Mouse (Mus musculus): ENCODE data around the gene Gm28042. TPM values are rescaled to one million over a fixed set of nuclear protein-coding genes. Genes with fewer than 3 reads are reported as not detected.
A peak's percentile ranks its signal among the peaks of the same experiment; 100 is the strongest.

The Gm28042 gene
- polyA plus RNA-seq, 1 experiment from 2014 or later: 3.8 TPM

DNA sequence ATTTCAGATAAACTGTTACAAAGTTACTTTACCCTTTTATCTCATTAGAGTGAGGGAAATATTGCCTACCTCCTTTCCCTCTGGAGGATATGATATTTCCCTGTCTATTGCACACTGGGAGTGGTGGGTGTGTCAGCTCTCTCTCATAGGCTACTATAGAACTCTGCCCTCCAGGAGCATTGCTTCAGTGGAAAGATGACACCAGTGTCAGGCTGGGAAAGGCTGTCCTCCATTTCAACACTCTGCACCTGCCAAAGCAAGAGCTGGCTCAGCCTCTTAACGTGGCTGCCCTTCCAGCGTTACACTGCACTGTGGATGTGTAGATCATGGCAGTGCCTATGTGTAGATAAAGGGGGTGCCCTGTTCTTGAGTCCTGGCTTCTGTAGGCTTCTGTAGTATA, 34.9 kb upstream of the Gm28042 start:
- no peaks in the 10 kb centered on the region for H3K36me3 ChIP-seq (ENCODE audit: control insufficient read depth, insufficient read depth, low read length)
- no peak overlapping the region for H3K4me2 ChIP-seq (ENCODE audit: low read depth)
- 93% methylated on average over 2 of the region's 2 CpGs for WGBS
- H3K9ac ChIP-seq (ENCODE audit: low read length): no peak overlapping the region
- no peak overlapping the region for H3K4me3 ChIP-seq (ENCODE audit: low read depth, low read length)
- DNase-seq (ENCODE audit: low spot score): no peak
- H3K27ac ChIP-seq (ENCODE audit: low read depth, low read length): no peak overlapping the region
- no peak for ATAC-seq (ENCODE audit: insufficient read depth, low FRiP score, low TSS enrichment)
- no peaks in the 10 kb centered on the region for H3K9me3 ChIP-seq (ENCODE audit: control insufficient read depth, low read length)
- H3K4me1 ChIP-seq (ENCODE audit: control insufficient read depth, insufficient read depth, low read length): no peaks in the 10 kb centered on the region
- H3K27me3 ChIP-seq (ENCODE audit: control insufficient read depth, insufficient read depth, low read length): no peaks in the 10 kb centered on the region

DNA sequence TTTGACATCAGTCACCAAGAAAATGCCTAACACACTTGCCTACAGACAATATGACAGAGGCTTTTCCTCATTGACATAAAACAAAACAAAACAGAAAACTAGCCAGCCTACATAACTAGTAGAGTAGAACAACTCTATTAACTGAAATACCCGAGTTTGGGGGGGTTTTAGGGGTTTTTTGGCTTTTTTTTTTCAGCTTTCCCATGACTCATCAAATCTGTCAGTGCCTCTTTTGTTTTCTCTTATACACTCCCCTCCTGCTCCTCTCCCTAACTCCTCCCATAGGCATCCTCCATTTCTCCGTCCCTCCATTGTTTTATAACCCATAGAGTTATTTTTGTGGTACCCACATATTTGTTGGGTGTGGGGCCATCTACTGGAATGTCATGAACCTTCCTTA, 33.8 kb upstream of the Gm28042 start:
- no peaks in the 10 kb centered on the region for H3K36me3 ChIP-seq (ENCODE audit: control insufficient read depth, insufficient read depth, low read length)
- 60% methylated on average over 2 of the region's 2 CpGs for whole genome bisulfite sequencing
- H3K27me3 ChIP-seq (ENCODE audit: control insufficient read depth, insufficient read depth, low read length): no peaks in the 10 kb centered on the region
- ATAC-seq (ENCODE audit: insufficient read depth, low FRiP score, low TSS enrichment) (no peak), DNase-seq (ENCODE audit: low spot score) (no peak)
- H3K4me2 ChIP-seq (ENCODE audit: low read depth): no peak overlapping the region
- H3K4me1 ChIP-seq (ENCODE audit: control insufficient read depth, insufficient read depth, low read length): no peaks in the 10 kb centered on the region
- no peak overlapping the region for H3K9ac ChIP-seq (ENCODE audit: low read length)
- no peak overlapping the region for H3K27ac ChIP-seq (ENCODE audit: low read depth, low read length)
- H3K4me3 ChIP-seq (ENCODE audit: low read depth, low read length): no peak overlapping the region
- H3K9me3 ChIP-seq (ENCODE audit: control insufficient read depth, low read length): no peaks in the 10 kb centered on the region

- WGBS: 91% methylated on average over 6 of the region's 6 CpGs
- no peak overlapping the region for H3K9ac ChIP-seq (ENCODE audit: low read length)
- no peaks in the 10 kb centered on the region for H3K9me3 ChIP-seq (ENCODE audit: control insufficient read depth, low read length)
- H3K27me3 ChIP-seq (ENCODE audit: control insufficient read depth, insufficient read depth, low read length): no peaks in the 10 kb centered on the region
- ATAC-seq (ENCODE audit: insufficient read depth, low FRiP score, low TSS enrichment): no peak
- no peak overlapping the region for H3K27ac ChIP-seq (ENCODE audit: low read depth, low read length)
- no peak overlapping the region for H3K4me2 ChIP-seq (ENCODE audit: low read depth)
- no peaks in the 10 kb centered on the region for H3K4me1 ChIP-seq (ENCODE audit: control insufficient read depth, insufficient read depth, low read length)
- H3K36me3 ChIP-seq (ENCODE audit: control insufficient read depth, insufficient read depth, low read length): no peaks in the 10 kb centered on the region
- DNase-seq (ENCODE audit: low spot score): no peak
- H3K4me3 ChIP-seq (ENCODE audit: low read depth, low read length): no peak overlapping the region
Observed at GRCm38 (mm10) chr2:119994839-119995238, 32.5 kb upstream of the Gm28042 start.

GRCm38 (mm10) chr2:119995391-119996281, 31.7 kb upstream of the Gm28042 start:
- DNase-seq (ENCODE audit: low spot score): no peak
- H3K27ac ChIP-seq (ENCODE audit: low read depth, low read length): peak overlapping the region; percentile 34; the same call in 1 of the 2 replicates

DNA sequence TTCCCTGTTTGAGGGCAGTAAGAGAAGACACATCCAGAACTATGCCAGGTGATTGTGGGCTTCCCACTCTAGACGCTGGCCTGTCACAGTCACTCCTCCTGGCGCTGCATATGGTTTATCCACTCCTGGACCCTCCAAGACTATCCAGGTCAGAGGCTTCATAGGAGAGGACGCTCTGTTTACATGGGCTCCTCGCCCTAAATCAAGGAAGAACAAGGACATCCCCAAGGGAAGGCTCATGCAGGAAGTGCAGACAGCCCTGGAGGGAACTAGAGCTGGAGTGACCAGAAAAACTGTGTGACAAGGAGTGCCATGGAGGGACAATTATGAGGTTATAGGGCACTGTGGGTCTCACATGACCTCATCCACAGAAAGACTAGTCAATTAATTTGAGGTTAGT, 29.9 kb upstream of the Gm28042 start:
- no peak overlapping the region for H3K4me3 ChIP-seq (ENCODE audit: low read depth, low read length)
- ATAC-seq (ENCODE audit: insufficient read depth, low FRiP score, low TSS enrichment): no peak
- no peaks in the 10 kb centered on the region for H3K36me3 ChIP-seq (ENCODE audit: control insufficient read depth, insufficient read depth, low read length)
- no peak overlapping the region for H3K9ac ChIP-seq (ENCODE audit: low read length)
- H3K4me1 ChIP-seq (ENCODE audit: control insufficient read depth, insufficient read depth, low read length): no peaks in the 10 kb centered on the region
- no peak overlapping the region for H3K4me2 ChIP-seq (ENCODE audit: low read depth)
- no peak for DNase-seq (ENCODE audit: low spot score)
- H3K9me3 ChIP-seq (ENCODE audit: control insufficient read depth, low read length): no peaks in the 10 kb centered on the region
- 82% methylated on average over 4 of the region's 4 CpGs for WGBS
- no peak overlapping the region for H3K27ac ChIP-seq (ENCODE audit: low read depth, low read length)
- no peaks in the 10 kb centered on the region for H3K27me3 ChIP-seq (ENCODE audit: control insufficient read depth, insufficient read depth, low read length)

More at GRCm38 (mm10) chr2:119995391-119996281, 31.7 kb upstream of the Gm28042 start:
- ATAC-seq (ENCODE audit: insufficient read depth, low FRiP score, low TSS enrichment): no peak
- no peaks in the 10 kb centered on the region for H3K9me3 ChIP-seq (ENCODE audit: control insufficient read depth, low read length)
- H3K4me1 ChIP-seq (ENCODE audit: control insufficient read depth, insufficient read depth, low read length): no peaks in the 10 kb centered on the region
- H3K27me3 ChIP-seq (ENCODE audit: control insufficient read depth, insufficient read depth, low read length): no peaks in the 10 kb centered on the region
- H3K4me2 ChIP-seq (ENCODE audit: low read depth): no peak overlapping the region
- 74% methylated on average over 9 of the region's 9 CpGs for WGBS
- no peak overlapping the region for H3K4me3 ChIP-seq (ENCODE audit: low read depth, low read length)
- no peaks in the 10 kb centered on the region for H3K36me3 ChIP-seq (ENCODE audit: control insufficient read depth, insufficient read depth, low read length)
- H3K9ac ChIP-seq (ENCODE audit: low read length): no peak overlapping the region

- DNase-seq (ENCODE audit: low spot score) (no peak), ATAC-seq (ENCODE audit: insufficient read depth, low FRiP score, low TSS enrichment) (no peak)
- Histone ChIP-seq H3K27ac (ENCODE audit: low read depth, low read length) (no peak overlapping the region), H3K36me3 (ENCODE audit: control insufficient read depth, insufficient read depth, low read length) (no peaks in the 10 kb centered on the region), H3K27me3 (ENCODE audit: control insufficient read depth, insufficient read depth, low read length) (no peaks in the 10 kb centered on the region), H3K4me3 (ENCODE audit: low read depth, low read length) (no peak overlapping the region), H3K4me2 (ENCODE audit: low read depth) (no peak overlapping the region), H3K9ac (ENCODE audit: low read length) (no peak overlapping the region), H3K9me3 (ENCODE audit: control insufficient read depth, low read length) (no peaks in the 10 kb centered on the region), H3K4me1 (ENCODE audit: control insufficient read depth, insufficient read depth, low read length) (no peaks in the 10 kb centered on the region)
- 90% methylated on average over 2 of the region's 2 CpGs for WGBS
Observed at GRCm38 (mm10) chr2:119999731-120000130, 27.6 kb upstream of the Gm28042 start.

DNA sequence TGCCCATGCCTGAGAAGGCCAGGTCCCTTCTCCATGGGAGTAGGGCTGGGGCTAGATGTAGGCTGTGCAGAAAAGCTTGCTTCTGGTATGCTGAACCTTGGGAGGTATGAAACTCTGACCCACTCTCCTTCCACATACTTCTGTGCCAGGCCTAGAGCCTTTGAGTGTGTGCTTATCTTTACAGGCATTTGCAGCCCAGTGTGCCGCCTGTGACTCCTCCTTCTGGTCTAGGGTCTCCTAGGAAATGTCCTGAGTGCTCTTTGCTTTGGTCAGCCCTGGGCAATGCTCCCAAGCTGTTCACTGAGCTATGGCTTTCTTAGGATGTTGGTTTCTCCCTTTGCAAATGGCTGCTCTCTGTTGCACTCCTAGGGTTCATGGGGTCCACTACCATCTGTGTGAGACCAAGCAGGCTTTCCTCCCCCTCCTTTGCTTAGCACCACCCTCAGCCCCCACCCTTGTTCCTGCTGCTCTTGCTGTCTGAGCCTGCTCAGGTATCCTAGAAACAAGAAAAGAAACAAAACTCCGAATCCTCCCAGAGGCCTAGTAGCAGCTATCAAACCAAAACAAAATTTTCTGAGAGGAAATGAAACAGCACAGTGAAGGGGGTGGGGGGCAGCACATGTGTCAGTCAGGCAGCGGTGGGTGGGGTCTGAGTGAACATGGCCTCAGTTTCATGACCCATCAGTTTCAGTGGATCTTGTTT, 26.3 kb upstream of the Gm28042 start:
- WGBS: 80% methylated on average over 3 of the region's 3 CpGs
- Histone ChIP-seq H3K36me3 (ENCODE audit: control insufficient read depth, insufficient read depth, low read length) (no peaks in the 10 kb centered on the region), H3K4me1 (ENCODE audit: control insufficient read depth, insufficient read depth, low read length) (no peaks in the 10 kb centered on the region), H3K4me3 (ENCODE audit: low read depth, low read length) (no peak overlapping the region), H3K4me2 (ENCODE audit: low read depth) (no peak overlapping the region), H3K27ac (ENCODE audit: low read depth, low read length) (no peak overlapping the region), H3K27me3 (ENCODE audit: control insufficient read depth, insufficient read depth, low read length) (no peaks in the 10 kb centered on the region), H3K9ac (ENCODE audit: low read length) (no peak overlapping the region), H3K9me3 (ENCODE audit: control insufficient read depth, low read length) (no peaks in the 10 kb centered on the region)
- DNase-seq (ENCODE audit: low spot score): no peak
- no peak for ATAC-seq (ENCODE audit: insufficient read depth, low FRiP score, low TSS enrichment)

- WGBS: 81% methylated on average over 4 of the region's 4 CpGs
- H3K36me3 ChIP-seq (ENCODE audit: control insufficient read depth, insufficient read depth, low read length): no peaks in the 10 kb centered on the region
- H3K9ac ChIP-seq (ENCODE audit: low read length): no peak overlapping the region
- no peak overlapping the region for H3K27ac ChIP-seq (ENCODE audit: low read depth, low read length)
- H3K9me3 ChIP-seq (ENCODE audit: control insufficient read depth, low read length): no peaks in the 10 kb centered on the region
- no peak for DNase-seq (ENCODE audit: low spot score)
- no peaks in the 10 kb centered on the region for H3K27me3 ChIP-seq (ENCODE audit: control insufficient read depth, insufficient read depth, low read length)
- no peak for ATAC-seq (ENCODE audit: insufficient read depth, low FRiP score, low TSS enrichment)
- H3K4me3 ChIP-seq (ENCODE audit: low read depth, low read length): no peak overlapping the region
- H3K4me1 ChIP-seq (ENCODE audit: control insufficient read depth, insufficient read depth, low read length): no peaks in the 10 kb centered on the region
- H3K4me2 ChIP-seq (ENCODE audit: low read depth): no peak overlapping the region
Observed at GRCm38 (mm10) chr2:120001956-120002355, 25.3 kb upstream of the Gm28042 start.

DNA sequence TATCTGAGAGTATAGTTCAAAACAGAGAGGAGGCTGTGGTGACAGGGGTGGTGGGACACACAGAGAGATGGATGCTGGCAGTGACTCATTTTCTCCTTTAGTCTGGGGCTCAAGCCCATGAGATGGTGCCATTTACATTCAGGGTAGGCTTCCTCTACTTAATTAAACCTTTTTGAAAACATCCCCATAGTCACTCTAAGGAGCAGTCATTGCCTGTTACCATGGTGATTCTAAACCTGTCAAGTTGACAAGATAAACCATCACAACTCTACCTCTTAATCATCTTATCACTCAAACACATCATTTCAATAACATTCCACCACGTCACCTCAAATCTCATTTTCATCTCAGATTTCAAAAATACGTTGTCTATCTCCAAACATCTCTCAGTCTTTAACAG, 23.3 kb upstream of the Gm28042 start:
- Histone ChIP-seq H3K4me2 (ENCODE audit: low read depth) (no peak overlapping the region), H3K9ac (ENCODE audit: low read length) (no peak overlapping the region), H3K4me1 (ENCODE audit: control insufficient read depth, insufficient read depth, low read length) (no peaks in the 10 kb centered on the region), H3K9me3 (ENCODE audit: control insufficient read depth, low read length) (no peaks in the 10 kb centered on the region), H3K27ac (ENCODE audit: low read depth, low read length) (no peak overlapping the region), H3K27me3 (ENCODE audit: control insufficient read depth, insufficient read depth, low read length) (no peaks in the 10 kb centered on the region), H3K36me3 (ENCODE audit: control insufficient read depth, insufficient read depth, low read length) (no peaks in the 10 kb centered on the region), H3K4me3 (ENCODE audit: low read depth, low read length) (no peak overlapping the region)
- 91% methylated on average over 2 of the region's 2 CpGs for WGBS
- ATAC-seq (ENCODE audit: insufficient read depth, low FRiP score, low TSS enrichment) (no peak), DNase-seq (ENCODE audit: low spot score) (no peak)
